Mouse (Mus musculus) heart, embryonic 15.5 days (tissue): ENCODE data around the gene Ugt1a7c. TPM values are rescaled to one million over a fixed set of nuclear protein-coding genes. Genes with fewer than 3 reads are reported as not detected.
A peak's percentile ranks its signal among the peaks of the same experiment; 100 is the strongest.

Experiments
- ATAC-seq: fragments of 200-750 bp; cut with Nextera tagmentation; replicated peaks from 2 replicates; pipeline ENCODE4 v1.8.0; 2017; ENCODE audit warnings: low read depth, moderate TSS enrichment; ENCODE audit not compliant: insufficient number of reproducible peaks, insufficient read depth, low FRiP score
- H3K27ac ChIP-seq: fragments of 300-500 bp; sonication (generic); 2 replicates; pipeline ENCODE4 v1.5.1; 2015; ENCODE audit warnings: mild to moderate bottlenecking, inconsistent platforms
- H3K27me3 ChIP-seq: fragments of 300-500 bp; sonication (generic); 2 replicates; pipeline ENCODE4 v1.6.1; 2015; ENCODE audit warnings: inconsistent platforms
- H3K36me3 ChIP-seq: fragments of 300-500 bp; sonication (generic); 2 replicates; pipeline ENCODE4 v1.6.1; 2015; ENCODE audit warnings: mild to moderate bottlenecking, inconsistent platforms
- H3K4me1 ChIP-seq: fragments of 300-500 bp; sonication (generic); replicated peaks from 2 replicates; pipeline ENCODE4 v1.6.1; 2015; ENCODE audit warnings: inconsistent platforms
- H3K4me2 ChIP-seq: fragments of 300-500 bp; sonication (generic); 2 replicates; pipeline ENCODE4 v1.6.1; 2015; ENCODE audit warnings: inconsistent platforms, mild to moderate bottlenecking, moderate library complexity
- H3K4me3 ChIP-seq: fragments of 300-500 bp; sonication (generic); 2 replicates; pipeline ENCODE4 v1.5.1; 2015; ENCODE audit warnings: mild to moderate bottlenecking, inconsistent platforms
- H3K9ac ChIP-seq: fragments of 300-500 bp; sonication (generic); 2 replicates; pipeline ENCODE4 v1.6.1; 2015; ENCODE audit warnings: mild to moderate bottlenecking, inconsistent platforms
- H3K9me3 ChIP-seq: fragments of 300-500 bp; sonication (generic); replicated peaks from 2 replicates; pipeline ENCODE4 v1.6.1; 2016; ENCODE audit warnings: inconsistent platforms
- WGBS: fragments of 180-500 bp; shearing (Covaris S2); methylation state at CpG from one replicate; pipeline ENCODE4 v1.1.7; 2015; ENCODE audit warnings: mixed read lengths; 5-methylcytosine and 5-hydroxymethylcytosine counted together
- polyA plus RNA-seq: library from polyadenylated mRNA; unstranded; fragments of >200 nt; fragmentation: Nextera tagmentation; extraction: Ambion mirVana; gene quantifications from 2 replicates; pipeline ENCODE4 v1.2.1, GENCODE M21; 2015

The Ugt1a7c gene
- polyA plus RNA-seq, 1 experiment from 2014 or later, result 1.1 TPM

DNA sequence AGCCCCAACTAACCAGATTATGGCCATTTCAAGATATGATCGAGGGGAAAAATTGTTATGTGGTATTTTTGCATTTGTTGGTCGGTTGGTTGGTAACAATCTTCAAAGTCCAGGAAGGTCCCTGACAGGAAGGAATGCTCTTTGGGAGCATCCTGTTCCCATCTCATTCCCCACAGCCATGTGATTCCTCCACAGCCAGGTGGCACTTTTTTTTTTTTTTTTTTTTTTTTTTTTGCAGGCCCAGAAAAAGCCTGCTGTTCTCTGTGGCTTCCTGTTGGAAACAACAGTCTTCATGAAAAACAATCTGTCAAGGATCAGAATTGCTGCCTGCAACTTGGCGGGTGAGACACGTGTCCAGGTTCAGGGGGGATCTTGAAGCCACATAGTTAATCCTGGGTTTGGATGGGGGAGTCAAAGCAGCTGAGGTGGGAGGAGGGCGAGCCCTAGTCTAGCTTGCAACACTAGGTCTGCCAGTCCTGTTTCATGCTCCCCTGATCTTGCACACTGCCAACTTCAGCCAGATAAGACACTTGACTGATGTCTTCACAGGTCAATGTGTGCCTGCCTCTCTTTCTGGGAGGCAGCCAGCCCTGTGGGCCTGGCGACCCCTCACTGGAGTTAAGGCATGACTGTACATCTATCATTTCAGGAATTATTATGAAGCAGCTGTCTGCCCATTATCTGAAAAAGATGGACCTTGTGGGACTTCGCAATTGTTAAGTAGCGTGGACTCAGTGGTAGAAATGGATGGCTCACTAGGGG, 164.2 kb downstream of the Ugt1a7c start:
- Histone ChIP-seq H3K4me2 (no peak overlapping the region), H3K27ac (no peak overlapping the region), H3K4me1 (peaks cover 23% of the 10 kb centered on the region), H3K27me3 (no peaks in the 10 kb centered on the region), H3K9me3 (0 out of 2 replicates have a peak, but pooled peaks cover 3% of the 10 kb centered on the region), H3K36me3 (peaks cover 31% of the 10 kb centered on the region), H3K9ac (no peak overlapping the region), H3K4me3 (no peak overlapping the region)
- WGBS, result 58% methylated on average over 8 of the region's 8 CpGs
- 0 out of 2 replicates have a peak, but pooled peaks have one; percentile 0 for ATAC-seq

DNA sequence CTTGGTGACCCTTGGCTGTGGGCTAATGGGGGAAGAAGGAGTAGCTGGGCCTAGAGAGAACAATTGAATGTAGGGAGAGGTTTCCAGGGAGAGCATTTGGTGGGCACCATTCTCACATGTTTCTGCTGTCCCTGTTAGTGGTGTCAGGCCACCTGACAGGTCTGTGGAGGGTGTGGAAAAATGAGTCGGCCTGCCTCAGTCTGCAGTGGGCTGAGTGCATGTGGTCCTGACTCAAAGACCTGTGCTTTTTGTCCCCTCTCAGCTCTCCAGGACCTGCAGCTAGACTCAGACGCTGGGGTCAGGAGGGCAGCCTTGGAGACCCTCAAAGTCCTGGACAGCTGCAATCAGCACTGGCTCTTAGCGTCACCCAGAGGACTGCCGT, 164.8 kb downstream of the Ugt1a7c start:
- no peak for ATAC-seq
- H3K4me1 ChIP-seq, result peaks cover 23% of the 10 kb centered on the region
- no peak overlapping the region for H3K4me3 ChIP-seq
- H3K36me3 ChIP-seq, result peaks cover 37% of the 10 kb centered on the region
- H3K27me3 ChIP-seq, result no peaks in the 10 kb centered on the region
- H3K4me2 ChIP-seq, result no peak overlapping the region
- no peak overlapping the region for H3K27ac ChIP-seq
- 0 out of 2 replicates have a peak, but pooled peaks cover 3% of the 10 kb centered on the region for H3K9me3 ChIP-seq
- WGBS, result 69% methylated on average over 4 of the region's 4 CpGs
- H3K9ac ChIP-seq, result no peak overlapping the region

DNA sequence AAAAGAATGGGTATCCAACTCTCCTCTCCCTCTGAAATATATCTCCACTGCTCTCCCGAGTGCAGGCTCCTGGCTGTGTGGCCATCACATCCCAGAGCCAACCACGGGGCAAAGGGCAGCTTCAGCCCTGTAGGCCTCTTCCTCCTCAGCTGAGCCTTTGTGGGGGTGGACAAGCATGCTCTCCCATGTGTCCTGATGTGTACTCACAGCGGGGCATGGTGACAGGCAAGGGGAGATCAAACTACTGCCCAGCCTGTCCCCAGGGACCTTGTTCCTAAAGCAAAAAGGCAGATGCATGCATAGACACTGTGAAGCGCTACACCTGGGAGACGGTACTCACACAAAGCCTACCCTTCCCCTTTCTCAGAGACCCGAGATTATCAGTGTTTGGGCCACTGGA, 165.3 kb downstream of the Ugt1a7c start:
- WGBS, result 70% methylated on average over 6 of the region's 6 CpGs
- Histone ChIP-seq H3K27me3 (no peaks in the 10 kb centered on the region), H3K9me3 (0 out of 2 replicates have a peak, but pooled peaks cover 3% of the 10 kb centered on the region), H3K27ac (no peak overlapping the region), H3K4me3 (no peak overlapping the region), H3K4me1 (peaks cover 23% of the 10 kb centered on the region), H3K4me2 (no peak overlapping the region), H3K36me3 (peaks cover 42% of the 10 kb centered on the region), H3K9ac (no peak overlapping the region)
- no peak for ATAC-seq

DNA sequence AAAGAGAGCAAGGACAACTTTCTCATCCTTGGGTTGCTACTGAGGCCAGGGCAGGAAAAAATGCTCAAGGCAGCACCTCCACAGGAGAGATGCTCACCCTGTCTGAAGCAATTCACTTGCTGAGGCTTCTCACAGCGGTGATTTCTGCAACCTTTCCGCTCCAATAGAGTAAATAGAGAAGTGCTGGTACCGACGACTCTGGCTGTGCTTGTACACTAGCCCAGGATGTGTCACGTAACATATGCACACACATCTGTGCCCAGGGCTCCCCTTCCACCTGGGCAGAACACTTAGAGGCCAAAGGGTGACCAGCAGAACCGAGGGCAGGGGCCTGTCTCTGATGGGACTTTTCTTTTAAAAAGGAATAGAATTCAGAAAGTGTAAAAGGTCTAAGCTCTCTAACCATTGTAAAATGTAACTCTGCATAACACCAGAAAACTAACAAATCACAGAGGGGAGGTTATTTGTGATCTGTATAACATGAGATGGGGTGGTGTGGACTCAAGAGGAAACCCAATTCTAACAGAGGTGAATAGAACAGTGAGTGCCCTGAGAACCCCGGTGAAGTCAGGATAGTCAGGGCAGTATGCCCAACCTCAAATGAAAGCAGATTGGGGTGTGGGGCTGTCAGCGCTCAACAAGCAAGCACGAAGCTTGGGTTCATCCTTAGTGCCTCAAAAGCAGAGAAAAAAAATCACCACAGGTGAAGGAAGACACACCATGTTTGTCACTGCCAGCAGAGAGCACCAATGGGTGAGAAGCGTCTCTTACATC, 165.9 kb downstream of the Ugt1a7c start:
- no peak for ATAC-seq
- no peak overlapping the region for H3K4me2 ChIP-seq
- H3K4me3 ChIP-seq, result no peak overlapping the region
- peaks cover 23% of the 10 kb centered on the region for H3K4me1 ChIP-seq
- H3K36me3 ChIP-seq, result peaks cover 49% of the 10 kb centered on the region
- 0 out of 2 replicates have a peak, but pooled peaks cover 3% of the 10 kb centered on the region for H3K9me3 ChIP-seq
- H3K27me3 ChIP-seq, result no peaks in the 10 kb centered on the region
- no peak overlapping the region for H3K9ac ChIP-seq
- H3K27ac ChIP-seq, result no peak overlapping the region
- 82% methylated on average over 10 of the region's 10 CpGs for WGBS

DNA sequence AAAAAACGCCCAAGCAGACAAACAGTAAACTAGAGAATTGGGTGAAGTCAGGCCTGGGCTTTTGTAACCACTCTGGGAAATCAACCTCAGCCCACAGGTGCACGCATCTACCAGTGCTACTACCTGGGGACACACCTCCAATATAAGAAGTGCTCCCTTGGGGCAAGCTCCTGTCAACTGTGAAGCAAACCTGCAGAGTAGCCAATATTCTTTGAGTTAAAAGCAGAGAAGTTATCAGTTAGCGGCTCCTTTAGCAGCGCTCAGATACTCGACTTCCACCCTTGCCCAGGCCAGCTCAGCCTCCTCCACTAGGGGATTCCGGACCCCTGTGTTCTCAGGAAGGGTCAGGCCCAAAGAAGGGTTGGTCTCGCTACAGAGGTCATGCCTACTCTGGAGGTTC, 166.8 kb downstream of the Ugt1a7c start:
- Histone ChIP-seq H3K27ac (no peak overlapping the region), H3K36me3 (peaks cover 58% of the 10 kb centered on the region), H3K9me3 (no peaks in the 10 kb centered on the region), H3K27me3 (no peaks in the 10 kb centered on the region), H3K4me3 (no peak overlapping the region), H3K9ac (no peak overlapping the region), H3K4me2 (no peak overlapping the region), H3K4me1 (peaks cover 23% of the 10 kb centered on the region)
- 79% methylated on average over 7 of the region's 7 CpGs for WGBS
- ATAC-seq, result no peak

DNA sequence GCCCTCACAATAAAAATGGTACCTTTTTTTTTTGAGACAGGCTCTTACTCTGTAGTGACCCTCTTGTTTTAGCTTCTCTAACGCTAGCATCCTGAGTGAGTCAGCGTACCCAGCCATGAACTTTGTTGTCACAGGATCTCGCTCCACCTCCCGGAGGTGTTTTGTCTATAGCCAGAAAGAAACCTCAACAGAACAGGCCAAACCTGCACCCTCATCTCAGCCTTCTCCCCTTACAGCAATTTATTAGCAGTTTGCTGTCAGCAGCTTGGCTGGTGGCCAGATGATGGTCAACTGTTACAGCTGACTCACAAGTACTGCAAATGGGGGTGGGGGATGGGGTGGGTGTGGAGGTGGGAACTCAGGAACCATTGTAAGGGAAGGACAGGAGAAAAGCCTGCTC, 167.4 kb downstream of the Ugt1a7c start:
- Histone ChIP-seq H3K27ac (no peak overlapping the region), H3K4me1 (peaks cover 23% of the 10 kb centered on the region), H3K27me3 (no peaks in the 10 kb centered on the region), H3K4me3 (no peak overlapping the region), H3K36me3 (peaks cover 63% of the 10 kb centered on the region), H3K9me3 (no peaks in the 10 kb centered on the region), H3K9ac (no peak overlapping the region), H3K4me2 (no peak overlapping the region)
- 64% methylated on average over 4 of the region's 4 CpGs for WGBS
- no peak; the same call in 1 of the 2 replicates for ATAC-seq

DNA sequence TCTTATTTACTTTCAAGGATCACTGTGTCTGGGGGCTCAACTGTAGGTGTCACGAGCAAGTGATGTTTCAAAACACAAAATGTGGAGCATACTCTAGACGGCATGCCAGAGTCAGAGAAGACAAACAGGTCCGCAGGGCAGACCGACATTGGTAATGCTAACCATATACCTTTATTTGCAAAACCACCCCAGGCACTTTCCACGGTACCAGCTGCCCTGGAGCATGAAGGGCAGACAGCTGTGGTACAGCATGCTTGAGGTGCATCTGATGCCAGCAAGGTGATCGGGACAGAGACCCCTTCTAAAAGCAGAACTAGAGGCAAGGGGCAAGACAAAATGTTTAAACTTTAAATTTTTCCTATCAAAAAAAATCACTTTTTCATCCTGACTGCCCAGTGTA, 168.1 kb downstream of the Ugt1a7c start:
- peaks cover 23% of the 10 kb centered on the region for H3K4me1 ChIP-seq
- 73% methylated on average over 6 of the region's 6 CpGs for WGBS
- peaks cover 70% of the 10 kb centered on the region for H3K36me3 ChIP-seq
- no peak overlapping the region for H3K27ac ChIP-seq
- no peak overlapping the region for H3K4me2 ChIP-seq
- no peak overlapping the region for H3K9ac ChIP-seq
- H3K27me3 ChIP-seq, result no peaks in the 10 kb centered on the region
- no peaks in the 10 kb centered on the region for H3K9me3 ChIP-seq
- ATAC-seq, result no peak
- H3K4me3 ChIP-seq, result no peak overlapping the region

DNA sequence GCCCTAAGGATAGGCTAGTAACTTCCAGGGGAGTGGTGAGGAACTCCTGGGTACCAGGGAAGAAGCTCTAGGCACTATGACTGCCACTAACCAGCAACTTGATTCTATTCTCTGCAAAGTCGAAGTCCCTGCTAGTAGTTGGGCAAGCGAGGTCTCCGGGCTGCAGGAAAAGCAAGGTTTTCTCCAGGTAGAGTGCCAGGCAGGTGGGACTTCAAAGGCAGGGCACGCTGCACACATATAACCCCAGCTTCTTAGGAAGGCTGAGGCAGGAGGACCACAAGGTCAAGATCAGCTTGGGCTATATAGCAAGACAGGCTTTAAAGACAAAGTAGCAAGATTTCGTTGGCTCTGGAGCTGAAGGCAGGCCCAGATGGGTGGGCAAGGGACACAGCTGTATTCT, 168.9 kb downstream of the Ugt1a7c start:
- H3K27me3 ChIP-seq, result no peaks in the 10 kb centered on the region
- H3K4me3 ChIP-seq, result no peak overlapping the region
- peaks cover 23% of the 10 kb centered on the region for H3K4me1 ChIP-seq
- no peak overlapping the region for H3K9ac ChIP-seq
- 88% methylated on average over 5 of the region's 5 CpGs for WGBS
- no peak for ATAC-seq
- H3K36me3 ChIP-seq, result peaks cover 79% of the 10 kb centered on the region
- H3K27ac ChIP-seq, result no peak overlapping the region
- H3K9me3 ChIP-seq, result no peaks in the 10 kb centered on the region
- no peak overlapping the region for H3K4me2 ChIP-seq

DNA sequence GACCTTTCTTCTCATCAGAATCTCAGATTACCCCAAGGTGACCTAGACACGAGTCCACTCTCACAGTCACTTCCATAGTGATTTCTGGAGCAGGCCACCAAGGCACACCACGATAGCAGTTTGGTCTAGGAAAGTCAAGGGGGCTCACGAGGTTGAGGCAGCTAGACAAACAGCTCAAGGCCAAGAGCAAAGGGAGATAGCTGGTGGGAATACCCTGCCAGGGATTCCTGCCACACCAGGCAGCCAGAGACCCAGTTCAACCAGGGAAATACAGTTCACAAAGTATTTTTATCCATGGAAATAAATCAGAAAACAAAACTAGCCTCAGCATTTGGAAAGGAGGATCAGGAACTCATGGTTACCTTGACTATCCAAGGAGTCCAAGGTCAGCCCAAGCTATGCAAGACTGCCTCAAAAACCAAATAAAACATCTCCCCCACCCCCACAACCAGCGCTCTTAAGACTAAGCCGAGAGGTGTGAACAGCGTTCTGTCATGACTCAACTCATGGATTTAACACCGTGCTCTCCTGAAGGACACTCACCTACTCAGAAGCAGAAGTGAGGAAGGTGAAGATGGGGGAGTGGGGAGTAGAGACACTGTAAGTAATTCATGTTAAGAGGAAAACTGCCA, 169.5 kb downstream of the Ugt1a7c start:
- H3K9ac ChIP-seq, result no peak overlapping the region
- no peak overlapping the region for H3K4me2 ChIP-seq
- H3K4me3 ChIP-seq, result no peak overlapping the region
- H3K4me1 ChIP-seq, result peaks cover 18% of the 10 kb centered on the region
- WGBS, result 74% methylated on average over 7 of the region's 7 CpGs
- H3K9me3 ChIP-seq, result no peaks in the 10 kb centered on the region
- H3K27ac ChIP-seq, result no peak overlapping the region
- no peaks in the 10 kb centered on the region for H3K27me3 ChIP-seq
- ATAC-seq, result no peak
- H3K36me3 ChIP-seq, result peaks cover 84% of the 10 kb centered on the region

DNA sequence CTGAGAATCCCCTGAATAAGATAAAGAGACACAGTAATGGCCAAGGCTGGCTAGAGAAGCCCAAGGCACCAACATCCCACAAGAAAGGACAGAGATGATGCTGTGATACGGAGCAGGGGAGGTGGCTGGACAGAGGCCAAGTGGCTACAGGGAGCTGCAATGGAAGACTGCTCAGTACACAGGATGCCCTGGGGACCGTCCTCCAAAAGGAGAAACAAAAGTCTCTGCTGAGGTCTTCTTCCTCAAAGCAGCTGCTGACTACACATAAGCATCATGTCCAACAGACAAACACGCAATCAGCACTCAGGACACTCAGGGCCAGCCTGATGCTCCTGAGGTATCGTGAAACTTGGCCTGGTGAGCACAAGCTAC, 170.0 kb downstream of the Ugt1a7c start:
- Histone ChIP-seq H3K4me3 (no peak overlapping the region), H3K9me3 (no peaks in the 10 kb centered on the region), H3K4me1 (peaks cover 13% of the 10 kb centered on the region), H3K36me3 (peaks cover 89% of the 10 kb centered on the region), H3K27me3 (no peaks in the 10 kb centered on the region), H3K9ac (no peak overlapping the region), H3K4me2 (no peak overlapping the region), H3K27ac (no peak overlapping the region)
- 71% methylated on average over 4 of the region's 4 CpGs for WGBS
- ATAC-seq, result no peak

DNA sequence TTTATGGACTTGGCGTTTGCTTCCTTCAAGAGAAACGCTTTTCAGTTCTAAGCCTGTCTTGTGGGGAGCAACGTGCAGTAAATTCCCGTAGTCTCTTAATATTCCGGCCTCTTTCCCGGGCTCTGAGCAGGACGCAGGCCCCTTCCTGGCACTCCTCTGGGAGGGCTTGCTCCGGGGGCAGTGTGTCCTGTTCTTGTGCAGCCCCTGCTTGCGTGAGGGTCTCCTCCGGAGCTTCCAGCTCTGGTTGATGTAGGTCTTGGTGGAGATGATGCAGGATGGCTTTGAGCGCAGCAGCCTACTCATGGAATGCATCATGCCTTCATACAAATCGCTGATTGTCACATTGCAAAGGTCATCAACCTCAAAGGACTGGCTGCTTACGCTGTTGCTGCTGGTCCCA, 171.3 kb downstream of the Ugt1a7c start:
- WGBS, result 88% methylated on average over 13 of the region's 13 CpGs
- Histone ChIP-seq H3K9me3 (no peaks in the 10 kb centered on the region), H3K9ac (no peak overlapping the region), H3K27ac (no peak overlapping the region), H3K4me3 (no peak overlapping the region), H3K4me1 (peaks cover 8% of the 10 kb centered on the region), H3K4me2 (no peak overlapping the region), H3K36me3 (peaks cover 85% of the 10 kb centered on the region), H3K27me3 (no peaks in the 10 kb centered on the region)
- no peak for ATAC-seq
